Comparison of ENCODE assay signal across 8 mouse cellular contexts in genomic region chr13:9834146-9834679, GRCm38 (mm10).
A peak's percentile ranks its signal among the peaks of the same experiment; 100 is the strongest.
DNase-seq lines count a peak whose midpoint lies in the region; ATAC-seq and TF ChIP-seq lines count a peak whose summit lies in the region.
"Not testable (repeated sequence)": the region's sequence is repeated elsewhere in the genome, so short reads cannot be mapped to it uniquely, and the experiment has no call there.

No protein-coding gene starts in this region.

- not testable (repeated sequence) for H3K27me3 ChIP-seq in embryonic facial prominence, embryonic 13.5 days; heart, embryonic 15.5 days; kidney, embryonic 15.5 days; limb, embryonic 14.5 days (ENCODE audit: control insufficient read depth, insufficient read depth, low read length); midbrain, embryonic 15.5 days (replicated peaks); splenic B cell, adult 2 months (ENCODE audit: control insufficient read depth, insufficient read depth, low read length, poor library complexity, severe bottlenecking)

- H3K4me2 ChIP-seq in embryonic facial prominence, embryonic 13.5 days; heart, embryonic 15.5 days; kidney, embryonic 15.5 days; limb, embryonic 14.5 days (replicated peaks; ENCODE audit: low read depth, low read length, severe bottlenecking); midbrain, embryonic 15.5 days: not testable (repeated sequence)

- not testable (repeated sequence) for H3K27ac ChIP-seq in embryonic facial prominence, embryonic 13.5 days; heart, embryonic 15.5 days; kidney, embryonic 15.5 days; limb, embryonic 14.5 days (replicated peaks; ENCODE audit: low read depth, low read length); midbrain, embryonic 15.5 days

- not testable (repeated sequence) for TF ChIP-seq POLR2A in limb, embryonic 14.5 days (IDR thresholded peaks at IDR 0.05; ENCODE audit: borderline replicate concordance, extremely low read depth, insufficient read depth, insufficient read length)

- not testable (repeated sequence) for H3K4me1 ChIP-seq in embryonic facial prominence, embryonic 13.5 days; heart, embryonic 15.5 days (replicated peaks); kidney, embryonic 15.5 days; limb, embryonic 14.5 days (ENCODE audit: control insufficient read depth, insufficient read depth, low read length); midbrain, embryonic 15.5 days

- not testable (repeated sequence) for H3K4me3 ChIP-seq in embryonic facial prominence, embryonic 13.5 days; heart, embryonic 15.5 days; kidney, embryonic 15.5 days (replicated peaks); limb, embryonic 14.5 days (replicated peaks; ENCODE audit: low read length); midbrain, embryonic 15.5 days

- ATAC-seq in embryonic facial prominence, embryonic 13.5 days (ENCODE audit: insufficient number of reproducible peaks, insufficient read depth, low FRiP score, low TSS enrichment, low read depth) = peak; percentile 74; the same call in 1 of the 2 replicates
- peak; percentile 87 for ATAC-seq in heart, embryonic 15.5 days (replicated peaks; ENCODE audit: insufficient number of reproducible peaks, insufficient read depth, low FRiP score, low read depth)
- ATAC-seq in kidney, embryonic 15.5 days (replicated peaks; ENCODE audit: low FRiP score) = peak; percentile 83
- peak; percentile 87 for ATAC-seq in limb, embryonic 14.5 days (ENCODE audit: low FRiP score, low read depth)
- peak; percentile 58 for ATAC-seq in midbrain, embryonic 15.5 days (replicated peaks)

- not testable (repeated sequence) for H3K36me3 ChIP-seq in embryonic facial prominence, embryonic 13.5 days; heart, embryonic 15.5 days; kidney, embryonic 15.5 days; limb, embryonic 14.5 days (ENCODE audit: control insufficient read depth, insufficient read depth, low read length); midbrain, embryonic 15.5 days (replicated peaks); splenic B cell, adult 2 months (ENCODE audit: control insufficient read depth, insufficient read depth, low read length, poor library complexity, severe bottlenecking)

- H3K9ac ChIP-seq in embryonic facial prominence, embryonic 13.5 days; heart, embryonic 15.5 days; kidney, embryonic 15.5 days; limb, embryonic 14.5 days (ENCODE audit: low read depth, low read length, severe bottlenecking); midbrain, embryonic 15.5 days: not testable (repeated sequence)

- not testable (repeated sequence) for H3K9me3 ChIP-seq in embryonic facial prominence, embryonic 13.5 days; heart, embryonic 15.5 days (replicated peaks); kidney, embryonic 15.5 days (replicated peaks); limb, embryonic 14.5 days (ENCODE audit: control insufficient read depth, low read length); midbrain, embryonic 15.5 days

- peak; percentile 67 for DNase-seq in 3134 (ENCODE audit: extremely low read depth, insufficient read length, low spot score)
- peak; percentile 78 to 82 for DNase-seq in adrenal gland, postnatal 36 days
- DNase-seq in limb, embryonic 14.5 days (ENCODE audit: low spot score) = not testable (repeated sequence)
- peak; percentile 75 for DNase-seq in splenic B cell, adult 2 months (ENCODE audit: low read depth, low spot score)

- 68% methylated on average over 33 of the region's 33 CpGs for WGBS in embryonic facial prominence, embryonic 13.5 days
- WGBS in heart, embryonic 15.5 days = 66% methylated on average over 33 of the region's 33 CpGs
- WGBS in kidney, embryonic 15.5 days = 71% methylated on average over 33 of the region's 33 CpGs
- 74% methylated on average over 32 of the region's 33 CpGs for WGBS in limb, embryonic 14.5 days
- 76% methylated on average over 33 of the region's 33 CpGs for WGBS in midbrain, embryonic 15.5 days
